In the genomic region with DNA sequence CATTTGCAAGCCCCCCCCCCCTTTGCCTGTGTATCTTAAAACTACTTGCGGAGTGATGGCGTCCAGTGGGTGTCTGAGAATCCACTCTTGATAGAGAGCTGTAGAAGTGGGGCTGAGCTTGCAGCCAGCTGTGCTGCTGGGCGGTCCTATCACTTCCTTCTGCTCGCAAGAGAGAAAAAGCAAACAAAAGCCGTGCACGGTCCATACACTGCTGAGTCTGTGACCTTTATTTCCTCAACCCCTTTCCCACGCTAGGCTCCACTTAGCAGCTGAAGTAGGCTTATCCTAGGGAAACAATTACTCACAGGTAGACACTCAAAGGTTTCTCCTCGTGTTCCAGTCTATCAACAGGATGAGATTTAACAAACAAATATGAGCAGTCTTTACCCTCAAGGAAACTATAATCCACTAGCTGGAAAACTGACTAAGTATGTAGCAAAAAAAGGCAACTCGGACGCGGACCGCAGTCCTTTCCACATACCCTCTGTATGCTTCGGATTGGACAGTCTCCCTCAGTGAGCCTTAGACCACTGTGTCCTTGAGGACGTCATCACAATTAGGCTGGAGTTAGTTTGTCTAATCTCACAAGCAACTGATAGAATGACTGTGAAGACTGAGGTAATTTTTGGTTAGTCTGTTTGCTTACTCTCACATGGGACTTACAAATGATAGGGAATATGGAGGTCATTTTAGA, we compare ENCODE assay signal across 8 mouse cellular contexts.
DNase-seq lines count a peak whose midpoint lies in the region; ATAC-seq lines count a peak whose summit lies in the region.

No protein-coding gene starts in this region.

- H3K4me2 ChIP-seq in neural tube, embryonic 11.5 days (ENCODE audit: low read depth) = no peak overlapping the region
- H3K4me2 ChIP-seq in neural tube, embryonic 15.5 days = no peak overlapping the region
- H3K4me2 ChIP-seq in heart, embryonic 12.5 days = peak overlapping the region; percentile 59
- peak overlapping the region; percentile 37 for H3K4me2 ChIP-seq in kidney, embryonic 16.5 days (replicated peaks; ENCODE audit: low read depth, low read length)

- H3K9me3 ChIP-seq in neural tube, embryonic 11.5 days (ENCODE audit: control insufficient read depth, low read length) = no peaks in the 10 kb centered on the region
- no peaks in the 10 kb centered on the region for H3K9me3 ChIP-seq in neural tube, embryonic 15.5 days (replicated peaks)
- no peaks in the 10 kb centered on the region for H3K9me3 ChIP-seq in heart, embryonic 12.5 days (replicated peaks)
- H3K9me3 ChIP-seq in kidney, embryonic 16.5 days (ENCODE audit: low read length) = no peaks in the 10 kb centered on the region

- H3K4me3 ChIP-seq in neural tube, embryonic 11.5 days (ENCODE audit: low read depth, low read length) = no peak overlapping the region
- H3K4me3 ChIP-seq in neural tube, embryonic 15.5 days (replicated peaks) = no peak overlapping the region
- peak overlapping the region; percentile 24 for H3K4me3 ChIP-seq in heart, embryonic 12.5 days
- H3K4me3 ChIP-seq in kidney, embryonic 16.5 days (ENCODE audit: low read length) = no peak overlapping the region

- H3K4me1 ChIP-seq in neural tube, embryonic 11.5 days (ENCODE audit: control insufficient read depth, insufficient read depth, low read length) = no peaks in the 10 kb centered on the region
- no peaks in the 10 kb centered on the region for H3K4me1 ChIP-seq in neural tube, embryonic 15.5 days
- H3K4me1 ChIP-seq in heart, embryonic 12.5 days (replicated peaks) = peaks cover 8% of the 10 kb centered on the region
- peaks cover 9% of the 10 kb centered on the region; the same call in 1 of the 2 replicates for H3K4me1 ChIP-seq in kidney, embryonic 16.5 days (ENCODE audit: insufficient read depth, low read length)

- DNase-seq in neural tube, embryonic 11.5 days (ENCODE audit: low spot score) = peak; percentile 19
- DNase-seq in lung, postnatal 36 days = peak; percentile 67
- DNase-seq in testis, postnatal 10 days (ENCODE audit: low spot score) = peak; percentile 46
- DNase-seq in layer of hippocampus, postnatal 14 days (ENCODE audit: low spot score in 2 of 2) = no peak
- no peak for DNase-seq in urinary bladder, postnatal 10 days (ENCODE audit: low spot score)

- ATAC-seq in neural tube, embryonic 11.5 days (ENCODE audit: insufficient read depth, low FRiP score, low TSS enrichment) = no peak
- no peak for ATAC-seq in neural tube, embryonic 15.5 days (ENCODE audit: low FRiP score)
- peak; percentile 89 for ATAC-seq in heart, embryonic 12.5 days (ENCODE audit: insufficient number of reproducible peaks, low FRiP score)
- peak; percentile 93 for ATAC-seq in kidney, embryonic 16.5 days (ENCODE audit: low FRiP score, low TSS enrichment)

- 68% methylated on average over 14 of the region's 14 CpGs for WGBS in neural tube, embryonic 11.5 days
- WGBS in neural tube, embryonic 15.5 days = 71% methylated on average over 14 of the region's 14 CpGs
- 27% methylated on average over 14 of the region's 14 CpGs for WGBS in heart, embryonic 12.5 days
- 43% methylated on average over 14 of the region's 14 CpGs for WGBS in kidney, embryonic 16.5 days

- H3K36me3 ChIP-seq in neural tube, embryonic 11.5 days (ENCODE audit: control insufficient read depth, insufficient read depth, low read length) = no peaks in the 10 kb centered on the region
- H3K36me3 ChIP-seq in neural tube, embryonic 15.5 days = no peaks in the 10 kb centered on the region
- no peaks in the 10 kb centered on the region for H3K36me3 ChIP-seq in heart, embryonic 12.5 days
- H3K36me3 ChIP-seq in kidney, embryonic 16.5 days (ENCODE audit: insufficient read depth, low read length) = no peaks in the 10 kb centered on the region

- H3K9ac ChIP-seq in neural tube, embryonic 11.5 days (ENCODE audit: low read length) = no peak overlapping the region
- no peak overlapping the region for H3K9ac ChIP-seq in neural tube, embryonic 15.5 days (replicated peaks)
- peak overlapping the region; percentile 42 for H3K9ac ChIP-seq in heart, embryonic 12.5 days
- H3K9ac ChIP-seq in kidney, embryonic 16.5 days (replicated peaks; ENCODE audit: low read length) = 0 out of 2 replicates have a peak overlapping the region, but pooled peaks have one; percentile 34

- no peak overlapping the region for H3K27ac ChIP-seq in neural tube, embryonic 11.5 days (ENCODE audit: low read depth, low read length)
- H3K27ac ChIP-seq in neural tube, embryonic 15.5 days (replicated peaks) = no peak overlapping the region
- H3K27ac ChIP-seq in heart, embryonic 12.5 days (ENCODE audit: poor library complexity, severe bottlenecking) = peak overlapping the region; percentile 55
- peak overlapping the region; percentile 93 for H3K27ac ChIP-seq in kidney, embryonic 16.5 days (ENCODE audit: low read length)

- H3K27me3 ChIP-seq in neural tube, embryonic 11.5 days (ENCODE audit: control insufficient read depth, insufficient read depth, low read length) = no peaks in the 10 kb centered on the region
- no peaks in the 10 kb centered on the region for H3K27me3 ChIP-seq in neural tube, embryonic 15.5 days (replicated peaks)
- no peaks in the 10 kb centered on the region for H3K27me3 ChIP-seq in heart, embryonic 12.5 days (replicated peaks)
- H3K27me3 ChIP-seq in kidney, embryonic 16.5 days (ENCODE audit: insufficient read depth, low read length) = no peaks in the 10 kb centered on the region

Comparison
In these comparisons a context has a peak if more than half of its experiments do, and no peak if none do; other contexts are left out.
1. ATAC-seq: peak in heart, embryonic 12.5 days (single experiment) and kidney, embryonic 16.5 days (single experiment); none in neural tube, embryonic 11.5 days (single experiment) and neural tube, embryonic 15.5 days (single experiment).
2. DNase-seq: peak in neural tube, embryonic 11.5 days (single experiment), lung, postnatal 36 days (single experiment) and testis, postnatal 10 days (single experiment); none in layer of hippocampus, postnatal 14 days (0 of 2) and urinary bladder, postnatal 10 days (single experiment).
3. H3K27ac ChIP-seq: peak in heart, embryonic 12.5 days (single experiment) and kidney, embryonic 16.5 days (single experiment); none in neural tube, embryonic 11.5 days (single experiment) and neural tube, embryonic 15.5 days (single experiment).
4. H3K4me2 ChIP-seq: peak in heart, embryonic 12.5 days (single experiment) and kidney, embryonic 16.5 days (single experiment); none in neural tube, embryonic 11.5 days (single experiment) and neural tube, embryonic 15.5 days (single experiment).
5. H3K9ac ChIP-seq: peak in heart, embryonic 12.5 days (single experiment) and kidney, embryonic 16.5 days (single experiment); none in neural tube, embryonic 11.5 days (single experiment) and neural tube, embryonic 15.5 days (single experiment).